16 mouse cellular contexts compared by ENCODE assay signal in the genomic region with DNA sequence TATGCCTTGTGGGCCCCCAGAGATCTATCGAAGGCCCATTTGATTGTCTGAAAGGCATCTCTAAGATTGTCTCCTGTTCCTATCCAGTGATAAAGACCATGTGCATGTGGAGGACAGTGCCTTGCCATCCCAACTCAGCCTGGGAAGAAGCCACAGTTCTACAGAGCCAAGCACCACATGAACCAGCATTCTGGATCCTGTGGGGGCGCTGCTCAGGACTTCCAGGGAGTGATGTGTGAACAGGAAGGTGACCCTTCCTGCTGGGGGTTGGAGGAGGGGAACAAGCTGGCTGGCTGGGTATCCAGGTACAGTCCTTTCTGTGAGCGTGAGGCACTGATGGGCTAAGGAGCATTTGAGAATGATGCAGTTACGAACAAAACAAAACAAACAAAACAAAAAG.
DNase-seq lines count a peak whose midpoint lies in the region; ATAC-seq and TF ChIP-seq lines count a peak whose summit lies in the region.
"Had no signal": no experiment of that assay in that cellular context is flagged by ENCODE, and none has a peak within 500 bp of the region (broad histone marks: within the 10 kb centered on the region; RNA-seq: fewer than 3 reads in every experiment).

No protein-coding gene starts in this region.

- H3K27ac ChIP-seq in heart, adult 2 months, result no peak overlapping the region
- H3K27ac ChIP-seq in midbrain, embryonic 10.5 days (replicated peaks), result peak overlapping the region; percentile 77; the same call in 1 of the 2 replicates
- no peak overlapping the region for H3K27ac ChIP-seq in midbrain, embryonic 16.5 days (ENCODE audit: low read length)
- H3K27ac ChIP-seq: liver, embryonic 13.5 days; macrophage; stomach, embryonic 15.5 days had no signal

- no peak for DNase-seq in heart, adult 2 months
- DNase-seq in heart, postnatal 10 days, result no peak
- no peak for DNase-seq in midbrain, embryonic 10.5 days (ENCODE audit: low spot score)
- peak; percentile 33 for DNase-seq in NIH3T3 (ENCODE audit: low read depth)
- DNase-seq in retina, embryonic 14.5 days (ENCODE audit: low spot score), result peak; percentile 20
- DNase-seq in right cerebral cortex, adult 18-20 months, result no peak
- DNase-seq: cerebellum, adult 2 months; heart, adult 11 months; heart, postnatal 14 days; kidney, postnatal 25 days; left cerebral cortex, postnatal 4 days; liver, embryonic 13.5 days had no signal

- H3K4me1 ChIP-seq in heart, adult 2 months (ENCODE audit: control insufficient read depth, insufficient read depth, low read length), result peaks cover 4% of the 10 kb centered on the region; the same call in 1 of the 2 replicates
- peaks cover 70% of the 10 kb centered on the region for H3K4me1 ChIP-seq in midbrain, embryonic 10.5 days
- peaks cover 19% of the 10 kb centered on the region for H3K4me1 ChIP-seq in midbrain, embryonic 16.5 days (ENCODE audit: control insufficient read depth, insufficient read depth, low read length)
- H3K4me1 ChIP-seq: liver, embryonic 13.5 days had no signal

- no peak for ATAC-seq in midbrain, embryonic 16.5 days
- ATAC-seq: intestine, embryonic 16.5 days had no signal

- 65% methylated on average over 4 of the region's 4 CpGs for WGBS in heart, adult 2 months
- WGBS in midbrain, embryonic 10.5 days, result 61% methylated on average over 4 of the region's 4 CpGs
- 67% methylated on average over 4 of the region's 4 CpGs for WGBS in midbrain, embryonic 16.5 days

- no peak overlapping the region for H3K4me3 ChIP-seq in heart, adult 2 months
- no peak overlapping the region for H3K4me3 ChIP-seq in midbrain, embryonic 10.5 days
- no peak overlapping the region for H3K4me3 ChIP-seq in midbrain, embryonic 16.5 days (ENCODE audit: low read depth, low read length)
- H3K4me3 ChIP-seq: liver, embryonic 13.5 days; stomach, embryonic 15.5 days had no signal

- intact Hi-C loops in heart, adult 2 months (cut with DNase I), result loop anchor here (10.0 kb wide), 1 partner anchor 483 kb away; the partner anchor contains the start of gene Mn1
- intact Hi-C loops in heart, postnatal 10 days (cut with DNase I), result no loop called here

- H3K4me2 ChIP-seq in midbrain, embryonic 16.5 days (ENCODE audit: low read length), result no peak overlapping the region
- H3K4me2 ChIP-seq: liver, embryonic 13.5 days; stomach, embryonic 15.5 days had no signal

- peaks cover 2% of the 10 kb centered on the region; the same call in 1 of the 2 replicates for H3K27me3 ChIP-seq in heart, adult 2 months (ENCODE audit: control insufficient read depth, insufficient read depth, low read length)
- peaks cover 14% of the 10 kb centered on the region; the same call in 1 of the 2 replicates for H3K27me3 ChIP-seq in midbrain, embryonic 10.5 days (ENCODE audit: low read depth, poor library complexity, severe bottlenecking)
- peaks cover 3% of the 10 kb centered on the region; the same call in 1 of the 2 replicates for H3K27me3 ChIP-seq in midbrain, embryonic 16.5 days (ENCODE audit: control insufficient read depth, insufficient read depth, low read depth, low read length)
- H3K27me3 ChIP-seq: liver, embryonic 13.5 days; stomach, embryonic 15.5 days had no signal

- no peaks in the 10 kb centered on the region for H3K9me3 ChIP-seq in midbrain, embryonic 10.5 days (replicated peaks)
- no peaks in the 10 kb centered on the region for H3K9me3 ChIP-seq in midbrain, embryonic 16.5 days (replicated peaks; ENCODE audit: control insufficient read depth, low read length, poor library complexity, severe bottlenecking)
- H3K9me3 ChIP-seq: liver, embryonic 13.5 days; stomach, embryonic 15.5 days had no signal

- no peak for TF ChIP-seq EP300 in heart, adult 2 months (IDR thresholded peaks at IDR 0.05; ENCODE audit: insufficient read depth, low read depth, low read length)

- no peaks in the 10 kb centered on the region for H3K79me2 ChIP-seq in heart, adult 2 months (replicated peaks; ENCODE audit: control insufficient read depth, insufficient read depth, low read length)

- no peak for TF ChIP-seq POLR2A in heart, adult 2 months (IDR thresholded peaks at IDR 0.05; ENCODE audit: insufficient read depth, low read depth, low read length)

- H3K36me3 ChIP-seq in heart, adult 2 months (ENCODE audit: control insufficient read depth, insufficient read depth, low read length), result no peaks in the 10 kb centered on the region
- no peaks in the 10 kb centered on the region for H3K36me3 ChIP-seq in midbrain, embryonic 10.5 days
- H3K36me3 ChIP-seq in midbrain, embryonic 16.5 days (ENCODE audit: control insufficient read depth, insufficient read depth, low read length), result no peaks in the 10 kb centered on the region
- H3K36me3 ChIP-seq: liver, embryonic 13.5 days; stomach, embryonic 15.5 days had no signal

- no peak overlapping the region for H3K9ac ChIP-seq in heart, adult 2 months (ENCODE audit: low read depth, low read length)
- no peak overlapping the region for H3K9ac ChIP-seq in midbrain, embryonic 16.5 days (ENCODE audit: low read depth, low read length)
- H3K9ac ChIP-seq: liver, embryonic 13.5 days; stomach, embryonic 15.5 days had no signal

- TF ChIP-seq CTCF in heart, adult 2 months (IDR thresholded peaks at IDR 0.05), result 0 out of 2 replicates have a peak, but pooled peaks have one; percentile 1

Comparison
In these comparisons a context has a peak if more than half of its experiments do, and no peak if none do; other contexts are left out.
1. DNase-seq: peak in NIH3T3 (single experiment) and retina, embryonic 14.5 days (single experiment); none in heart, adult 2 months (0 of 2), heart, postnatal 10 days (0 of 2), midbrain, embryonic 10.5 days (single experiment) and right cerebral cortex, adult 18-20 months (single experiment).